Mouse (Mus musculus): Measurements from ENCODE around the gene Crip1.

DNA sequence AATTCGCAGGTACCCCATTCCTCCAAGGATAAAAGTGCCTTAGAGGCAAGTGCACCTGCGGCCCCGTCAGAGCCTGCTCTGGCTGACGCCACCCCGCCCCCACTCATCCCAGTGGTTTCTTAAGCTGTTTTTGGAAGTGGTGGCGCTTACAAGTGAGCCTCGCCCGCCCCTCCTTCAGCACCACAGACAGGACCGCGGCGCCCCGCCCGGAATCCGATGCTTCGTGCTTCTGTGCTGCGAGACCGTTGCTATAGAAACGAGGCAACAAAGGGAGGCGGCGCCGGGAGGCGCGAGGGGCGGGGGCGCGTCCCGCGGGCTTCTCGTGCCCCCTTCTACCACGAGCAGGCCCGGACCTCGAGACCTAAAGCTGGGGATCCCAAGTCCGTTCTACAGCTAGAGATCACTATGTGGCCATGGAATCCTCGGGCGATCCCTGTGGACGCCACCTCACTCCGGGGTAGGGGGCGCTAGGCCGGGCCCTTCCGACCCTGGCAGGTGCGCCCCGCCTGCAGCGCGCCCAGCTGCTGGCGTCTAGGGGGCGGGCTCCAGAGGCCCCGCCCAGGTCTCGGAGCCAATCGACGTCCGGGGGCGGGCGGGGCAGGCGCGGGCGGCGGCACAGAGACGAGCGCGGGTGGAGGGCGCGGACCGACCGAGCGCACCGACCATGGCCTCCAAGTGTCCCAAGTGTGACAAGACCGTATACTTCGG is 6.1 kb upstream of the Crip1 start, which contains the start of gene Crip2:
- TF ChIP-seq CTCF (conservative IDR thresholded peaks at IDR 0.05; ENCODE audit: low read length) = no peak
- no peak for TF ChIP-seq NANOG (IDR thresholded peaks at IDR 0.05; ENCODE audit: borderline replicate concordance, low read length)
- TF ChIP-seq POU5F1 (IDR thresholded peaks at IDR 0.05; ENCODE audit: borderline replicate concordance, low read length) = no peak

All from E14TG2a.4 (cell line).